Mouse (Mus musculus) adrenal gland, adult 2 months (tissue): ENCODE data around the gene Arrdc4. TPM values are rescaled to one million over a fixed set of nuclear protein-coding genes. Genes with fewer than 3 reads are reported as not detected.

Source experiments
- DNase-seq: peaks from one replicate; pipeline ENCODE4 v3.0.0; 2021
- long read RNA-seq: library from polyadenylated mRNA; stranded (forward); transcript quantifications from one replicate; pipeline ENCODE4 v2.0.0, GENCODE M21; 2021
- polyA plus RNA-seq: library from polyadenylated mRNA; depleted of rRNA; stranded (reverse); fragments of >200 nt; gene quantifications from 2 replicates; pipeline ENCODE4 v1.2.3, GENCODE M21; 2012; rRNA removed
- total RNA-seq, 2 experiments: library from RNA; stranded (reverse); gene quantifications; 2 replicates each; pipeline ENCODE4 v1.2.3; 2021

The Arrdc4 gene
- 10 to 100 TPM; 11.4 to 18.2 TPM for total RNA-seq
- 5.0 and 8.4 TPM in 2 replicates for polyA plus RNA-seq
- long read RNA-seq, transcript Arrdc4-201 (8 exons, 3,905 nt), result major isoform, 9 of 15 reads
- long read RNA-seq, partial matches to known transcripts, result 1 of 15 reads
- long read RNA-seq, other reads (novel, unspliced or antisense), result 2 of 15 reads

GRCm38 (mm10) chr7:68748761-68749635 is at the start of gene Arrdc4:
Arrdc4 (minus strand) TSS chr7:68749241.
- DNase-seq, result peak; percentile 100

- no peak for DNase-seq
Observed at GRCm38 (mm10) chr7:68795578-68795977, 46.5 kb upstream of the Arrdc4 start.

GRCm38 (mm10) chr7:68788711-68789110 is 39.7 kb upstream of the Arrdc4 start:
- DNase-seq, result peak; percentile 51

GRCm38 (mm10) chr7:68771757-68772094 is 22.7 kb upstream of the Arrdc4 start:
- no peak for DNase-seq

- DNase-seq, result no peak
Observed at GRCm38 (mm10) chr7:68770894-68771756, 22.1 kb upstream of the Arrdc4 start.

GRCm38 (mm10) chr7:68765926-68766325 is 16.9 kb upstream of the Arrdc4 start:
- DNase-seq, result no peak

- no peak for DNase-seq
Observed at GRCm38 (mm10) chr7:68759148-68759724, 10.2 kb upstream of the Arrdc4 start.

- no peak for DNase-seq
Observed at GRCm38 (mm10) chr7:68756656-68757204, 7.7 kb upstream of the Arrdc4 start.

GRCm38 (mm10) chr7:68749919-68750318 is 878 bp upstream of the Arrdc4 start:
- DNase-seq, result no peak

GRCm38 (mm10) chr7:68748361-68748760 is 680 bp downstream of the Arrdc4 start:
- no peak for DNase-seq

GRCm38 (mm10) chr7:68744616-68745015 is 4.4 kb downstream of the Arrdc4 start:
- no peak for DNase-seq

- DNase-seq, result no peak
Observed at GRCm38 (mm10) chr7:68744206-68744605, 4.8 kb downstream of the Arrdc4 start.

- no peak for DNase-seq
Observed at GRCm38 (mm10) chr7:68740763-68741162, 8.3 kb downstream of the Arrdc4 start.

GRCm38 (mm10) chr7:68738676-68739399 is 10.2 kb downstream of the Arrdc4 start:
- no peak for DNase-seq

- DNase-seq, result no peak
Observed at GRCm38 (mm10) chr7:68726380-68726779, 22.7 kb downstream of the Arrdc4 start.

GRCm38 (mm10) chr7:68724711-68725110 is 24.3 kb downstream of the Arrdc4 start:
- no peak for DNase-seq

- no peak for DNase-seq
Observed at GRCm38 (mm10) chr7:68721520-68721919, 27.5 kb downstream of the Arrdc4 start.

- DNase-seq, result peak; percentile 55
Observed at GRCm38 (mm10) chr7:68717988-68718387, 31.1 kb downstream of the Arrdc4 start.

GRCm38 (mm10) chr7:68717498-68717897 is 31.5 kb downstream of the Arrdc4 start:
- peak; percentile 71 for DNase-seq

GRCm38 (mm10) chr7:68716926-68717325 is 32.1 kb downstream of the Arrdc4 start:
- no peak for DNase-seq

- DNase-seq, result peak; percentile 60
Observed at GRCm38 (mm10) chr7:68712928-68713327, 36.1 kb downstream of the Arrdc4 start.
